Mouse (Mus musculus): ENCODE results near the gene Dohh. TPM values are rescaled to one million over a fixed set of nuclear protein-coding genes. Genes with fewer than 3 reads are reported as not detected.
A peak's percentile ranks its signal among the peaks of the same experiment; 100 is the strongest.

Dohh gene
- polyA plus RNA-seq, 1 experiment = 123 TPM

DNA sequence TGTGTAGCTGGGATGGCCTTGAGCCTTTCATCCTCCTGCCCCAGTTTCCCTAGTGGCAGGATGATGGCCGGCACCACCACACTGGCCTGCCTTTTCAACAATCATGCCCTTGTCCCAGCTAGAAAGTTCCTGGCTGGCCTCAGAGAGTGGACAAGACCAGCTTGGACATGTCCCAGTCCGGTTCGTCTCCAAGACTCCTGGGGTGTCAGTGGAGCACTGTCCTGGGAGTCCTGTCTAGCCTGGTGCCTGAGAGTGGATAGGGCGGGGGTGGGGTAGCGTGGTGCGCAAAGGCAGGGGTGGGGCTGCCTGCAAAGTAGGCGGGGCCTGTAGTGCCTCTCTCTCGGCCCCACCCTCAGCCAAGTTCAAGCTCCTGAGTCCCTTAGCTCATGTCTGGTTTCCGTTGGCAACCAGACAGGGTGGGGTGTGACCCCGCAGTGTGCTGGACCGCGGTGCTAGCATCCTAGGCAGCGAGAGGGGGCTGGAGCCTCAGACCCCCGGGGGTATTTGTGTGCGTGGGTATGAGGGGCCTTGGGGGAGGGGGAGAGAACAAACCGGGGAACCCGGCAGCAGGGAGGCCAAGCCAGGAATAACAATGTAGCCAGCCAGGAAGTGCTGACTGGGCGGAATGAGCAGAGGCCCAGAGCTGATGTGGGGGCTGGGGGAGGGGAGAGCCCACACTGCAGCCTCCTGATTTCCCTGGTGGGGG lies 17.4 kb downstream of the Dohh start:
- Histone ChIP-seq H3K36me3 (ENCODE audit: control insufficient read depth, insufficient read depth, low read length) (no peaks in the 10 kb centered on the region), H3K4me3 (ENCODE audit: control insufficient read depth, insufficient read depth, low read length) (no peak overlapping the region), H3K27ac (ENCODE audit: control insufficient read depth, insufficient read depth, low read length) (no peak overlapping the region), H3K27me3 (ENCODE audit: control insufficient read depth, insufficient read depth, low read length) (no peaks in the 10 kb centered on the region), H3K4me1 (replicated peaks; ENCODE audit: control insufficient read depth, insufficient read depth, low read length) (peaks cover 12% of the 10 kb centered on the region)
- DNase-seq = no peak
- 77% methylated on average over 18 of the region's 18 CpGs for WGBS
- TF ChIP-seq CTCF (IDR thresholded peaks at IDR 0.05; ENCODE audit: borderline replicate concordance, control insufficient read depth, extremely low read depth, insufficient read depth, low read length, poor library complexity) (no peak), POLR2A (IDR thresholded peaks at IDR 0.05; ENCODE audit: control insufficient read depth, extremely low read depth, insufficient read depth, low read length, poor library complexity) (no peak)

DNA sequence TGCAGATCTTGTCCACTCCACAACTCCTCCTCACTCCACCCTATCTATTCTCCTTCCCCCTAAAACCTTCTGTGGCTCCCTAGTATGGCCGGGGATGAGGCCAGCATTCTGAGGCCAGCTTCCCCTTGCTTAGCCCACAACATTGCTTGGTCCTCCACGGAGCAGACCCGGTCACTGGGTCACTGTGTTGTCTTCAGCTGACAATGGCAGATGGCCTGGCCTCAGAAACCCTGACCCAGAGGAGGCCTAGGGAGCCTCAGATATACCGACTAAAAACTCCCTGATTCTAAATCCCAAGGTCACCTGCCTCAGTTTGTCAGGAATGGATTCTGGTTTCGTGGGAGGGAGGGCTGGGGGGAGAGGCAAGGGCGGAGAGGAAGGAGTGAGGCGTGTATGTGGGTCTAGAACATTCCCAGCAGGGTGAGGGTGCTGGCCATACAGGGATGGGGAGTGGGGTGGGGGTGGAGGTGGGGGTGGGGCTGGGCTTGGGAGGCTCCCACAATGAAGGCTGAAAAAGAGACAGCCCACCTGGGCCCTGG lies 18.1 kb downstream of the Dohh start:
- Histone ChIP-seq H3K36me3 (ENCODE audit: control insufficient read depth, insufficient read depth, low read length) (no peaks in the 10 kb centered on the region), H3K4me1 (replicated peaks; ENCODE audit: control insufficient read depth, insufficient read depth, low read length) (peaks cover 7% of the 10 kb centered on the region), H3K27me3 (ENCODE audit: control insufficient read depth, insufficient read depth, low read length) (no peaks in the 10 kb centered on the region), H3K27ac (ENCODE audit: control insufficient read depth, insufficient read depth, low read length) (no peak overlapping the region), H3K4me3 (ENCODE audit: control insufficient read depth, insufficient read depth, low read length) (no peak overlapping the region)
- WGBS = 93% methylated on average over 7 of the region's 7 CpGs
- TF ChIP-seq POLR2A (IDR thresholded peaks at IDR 0.05; ENCODE audit: control insufficient read depth, extremely low read depth, insufficient read depth, low read length, poor library complexity) (no peak), CTCF (IDR thresholded peaks at IDR 0.05; ENCODE audit: borderline replicate concordance, control insufficient read depth, extremely low read depth, insufficient read depth, low read length, poor library complexity) (no peak)
- DNase-seq = no peak

DNA sequence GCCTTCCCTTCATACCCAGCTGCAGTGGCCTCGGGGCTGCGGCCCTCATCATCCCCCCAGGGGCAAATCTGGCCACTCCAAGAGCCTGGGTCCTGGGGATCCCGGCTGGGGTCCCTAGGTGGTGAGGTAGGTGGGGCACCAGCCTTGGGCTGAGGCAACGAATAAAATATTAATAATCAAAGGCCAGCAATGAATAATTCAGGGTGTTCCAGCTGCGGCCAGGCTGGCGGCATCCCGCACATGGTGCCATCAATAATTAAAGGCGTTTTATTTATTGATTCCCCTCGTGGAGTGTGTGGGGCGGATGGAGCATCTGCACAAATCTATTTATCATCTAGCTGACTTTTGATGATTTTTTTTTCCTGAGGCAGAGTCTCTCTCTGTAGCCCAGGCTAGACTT lies 19.3 kb downstream of the Dohh start:
- Histone ChIP-seq H3K27ac (ENCODE audit: control insufficient read depth, insufficient read depth, low read length) (no peak overlapping the region), H3K4me1 (replicated peaks; ENCODE audit: control insufficient read depth, insufficient read depth, low read length) (peaks cover 7% of the 10 kb centered on the region; the same call in 1 of the 2 replicates), H3K27me3 (ENCODE audit: control insufficient read depth, insufficient read depth, low read length) (no peaks in the 10 kb centered on the region), H3K4me3 (ENCODE audit: control insufficient read depth, insufficient read depth, low read length) (no peak overlapping the region), H3K36me3 (ENCODE audit: control insufficient read depth, insufficient read depth, low read length) (no peaks in the 10 kb centered on the region)
- 97% methylated on average over 10 of the region's 10 CpGs for WGBS
- no peak for TF ChIP-seq POLR2A (IDR thresholded peaks at IDR 0.05; ENCODE audit: control insufficient read depth, extremely low read depth, insufficient read depth, low read length, poor library complexity)
- TF ChIP-seq CTCF (IDR thresholded peaks at IDR 0.05; ENCODE audit: borderline replicate concordance, control insufficient read depth, extremely low read depth, insufficient read depth, low read length, poor library complexity) = no peak
- no peak for DNase-seq

DNA sequence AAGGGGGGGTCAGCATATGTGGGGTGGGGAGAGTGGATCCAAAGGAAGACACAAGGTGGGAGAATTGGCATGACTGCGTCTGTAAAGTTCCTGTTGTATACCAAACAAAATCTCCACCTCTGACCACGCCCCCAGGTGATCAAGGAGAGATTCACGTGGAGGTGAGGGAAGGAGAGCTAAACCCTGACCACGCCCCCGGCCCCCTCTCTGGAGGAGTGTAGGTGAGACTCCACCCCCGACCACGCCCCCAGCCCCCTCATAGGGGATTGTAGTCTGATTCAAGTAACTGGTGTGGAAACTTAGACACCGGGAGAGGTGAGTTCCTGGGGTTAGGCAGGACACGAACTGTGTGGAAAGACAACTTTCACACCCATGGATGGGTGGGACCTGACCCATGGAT lies 19.9 kb downstream of the Dohh start:
- DNase-seq = no peak
- no peak for TF ChIP-seq POLR2A (IDR thresholded peaks at IDR 0.05; ENCODE audit: control insufficient read depth, extremely low read depth, insufficient read depth, low read length, poor library complexity)
- TF ChIP-seq CTCF (IDR thresholded peaks at IDR 0.05; ENCODE audit: borderline replicate concordance, control insufficient read depth, extremely low read depth, insufficient read depth, low read length, poor library complexity) = no peak
- H3K4me1 ChIP-seq (replicated peaks; ENCODE audit: control insufficient read depth, insufficient read depth, low read length) = peaks cover 9% of the 10 kb centered on the region
- H3K27me3 ChIP-seq (ENCODE audit: control insufficient read depth, insufficient read depth, low read length) = no peaks in the 10 kb centered on the region
- H3K4me3 ChIP-seq (ENCODE audit: control insufficient read depth, insufficient read depth, low read length) = no peak overlapping the region
- no peak overlapping the region for H3K27ac ChIP-seq (ENCODE audit: control insufficient read depth, insufficient read depth, low read length)
- WGBS = 85% methylated on average over 9 of the region's 9 CpGs
- no peaks in the 10 kb centered on the region for H3K36me3 ChIP-seq (ENCODE audit: control insufficient read depth, insufficient read depth, low read length)

DNA sequence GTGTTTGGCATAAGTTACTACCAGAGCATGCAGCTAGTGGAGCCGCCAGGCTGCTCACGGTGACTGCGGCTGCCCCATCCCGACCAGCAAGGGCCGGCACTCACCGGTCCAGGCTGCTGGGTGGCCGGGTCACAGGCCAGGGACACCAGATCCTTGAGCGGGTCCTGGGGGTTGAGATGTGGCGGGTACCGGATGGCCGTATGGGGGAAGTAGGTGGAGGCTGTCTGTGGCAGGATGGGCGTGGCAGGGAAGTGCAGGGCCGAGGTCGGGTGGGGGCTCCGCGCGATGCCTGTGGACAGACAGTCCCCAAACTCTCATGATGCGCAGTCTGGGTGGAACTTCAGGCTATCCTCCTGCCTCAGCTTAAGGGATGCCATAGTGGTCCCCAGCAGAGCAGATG lies 20.5 kb downstream of the Dohh start:
- Histone ChIP-seq H3K4me1 (replicated peaks; ENCODE audit: control insufficient read depth, insufficient read depth, low read length) (peaks cover 10% of the 10 kb centered on the region), H3K36me3 (ENCODE audit: control insufficient read depth, insufficient read depth, low read length) (no peaks in the 10 kb centered on the region), H3K4me3 (ENCODE audit: control insufficient read depth, insufficient read depth, low read length) (no peak overlapping the region), H3K27ac (ENCODE audit: control insufficient read depth, insufficient read depth, low read length) (no peak overlapping the region), H3K27me3 (ENCODE audit: control insufficient read depth, insufficient read depth, low read length) (no peaks in the 10 kb centered on the region)
- DNase-seq = no peak
- TF ChIP-seq POLR2A (IDR thresholded peaks at IDR 0.05; ENCODE audit: control insufficient read depth, extremely low read depth, insufficient read depth, low read length, poor library complexity) (no peak), CTCF (IDR thresholded peaks at IDR 0.05; ENCODE audit: borderline replicate concordance, control insufficient read depth, extremely low read depth, insufficient read depth, low read length, poor library complexity) (peak; percentile 22; the same call in 1 of the 2 replicates)
- 47% methylated on average over 18 of the region's 18 CpGs for WGBS

DNA sequence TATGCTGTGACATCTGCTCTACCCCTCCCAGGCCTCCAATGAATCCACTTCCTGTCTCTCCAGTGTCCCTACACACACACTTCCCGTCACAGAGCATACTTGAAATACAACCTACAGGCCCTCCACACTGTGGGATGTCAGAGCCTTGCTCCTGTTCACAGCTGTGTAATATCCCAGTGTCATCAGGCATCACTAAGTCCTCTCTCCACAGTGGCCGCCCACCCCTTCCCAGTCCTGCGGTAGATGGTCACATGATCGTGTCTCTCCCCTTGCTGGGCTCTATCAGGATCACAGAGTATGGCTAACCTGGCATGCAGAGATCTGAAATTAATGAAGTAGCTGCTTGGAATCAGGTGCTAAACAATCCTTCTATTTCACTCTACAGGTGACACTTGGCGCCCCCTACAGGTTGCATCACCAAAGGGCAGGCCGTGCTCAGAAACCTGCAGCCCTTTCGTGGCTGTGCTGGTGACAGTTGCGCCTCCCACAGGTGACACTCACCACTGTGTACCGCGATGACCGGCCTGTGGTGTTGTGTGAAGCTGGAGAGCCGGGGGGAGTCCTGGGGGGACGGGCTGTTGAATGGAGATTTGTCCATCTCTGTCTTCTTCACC lies 21.5 kb downstream of the Dohh start:
- WGBS = 73% methylated on average over 13 of the region's 13 CpGs
- Histone ChIP-seq H3K4me3 (ENCODE audit: control insufficient read depth, insufficient read depth, low read length) (no peak overlapping the region), H3K4me1 (replicated peaks; ENCODE audit: control insufficient read depth, insufficient read depth, low read length) (peaks cover 10% of the 10 kb centered on the region), H3K36me3 (ENCODE audit: control insufficient read depth, insufficient read depth, low read length) (no peaks in the 10 kb centered on the region), H3K27ac (ENCODE audit: control insufficient read depth, insufficient read depth, low read length) (no peak overlapping the region), H3K27me3 (ENCODE audit: control insufficient read depth, insufficient read depth, low read length) (no peaks in the 10 kb centered on the region)
- peak; percentile 68 for DNase-seq
- TF ChIP-seq CTCF (IDR thresholded peaks at IDR 0.05; ENCODE audit: borderline replicate concordance, control insufficient read depth, extremely low read depth, insufficient read depth, low read length, poor library complexity) = peak; percentile 74
- no peak for TF ChIP-seq POLR2A (IDR thresholded peaks at IDR 0.05; ENCODE audit: control insufficient read depth, extremely low read depth, insufficient read depth, low read length, poor library complexity)

Measured in thymus, adult 2 months (tissue).